Mouse (Mus musculus): ENCODE results near the gene Jam3. TPM values are rescaled to one million over a fixed set of nuclear protein-coding genes. Genes with fewer than 3 reads are reported as not detected.

Jam3 gene
- polyA plus RNA-seq, 1 experiment, result 59.0 TPM

DNA sequence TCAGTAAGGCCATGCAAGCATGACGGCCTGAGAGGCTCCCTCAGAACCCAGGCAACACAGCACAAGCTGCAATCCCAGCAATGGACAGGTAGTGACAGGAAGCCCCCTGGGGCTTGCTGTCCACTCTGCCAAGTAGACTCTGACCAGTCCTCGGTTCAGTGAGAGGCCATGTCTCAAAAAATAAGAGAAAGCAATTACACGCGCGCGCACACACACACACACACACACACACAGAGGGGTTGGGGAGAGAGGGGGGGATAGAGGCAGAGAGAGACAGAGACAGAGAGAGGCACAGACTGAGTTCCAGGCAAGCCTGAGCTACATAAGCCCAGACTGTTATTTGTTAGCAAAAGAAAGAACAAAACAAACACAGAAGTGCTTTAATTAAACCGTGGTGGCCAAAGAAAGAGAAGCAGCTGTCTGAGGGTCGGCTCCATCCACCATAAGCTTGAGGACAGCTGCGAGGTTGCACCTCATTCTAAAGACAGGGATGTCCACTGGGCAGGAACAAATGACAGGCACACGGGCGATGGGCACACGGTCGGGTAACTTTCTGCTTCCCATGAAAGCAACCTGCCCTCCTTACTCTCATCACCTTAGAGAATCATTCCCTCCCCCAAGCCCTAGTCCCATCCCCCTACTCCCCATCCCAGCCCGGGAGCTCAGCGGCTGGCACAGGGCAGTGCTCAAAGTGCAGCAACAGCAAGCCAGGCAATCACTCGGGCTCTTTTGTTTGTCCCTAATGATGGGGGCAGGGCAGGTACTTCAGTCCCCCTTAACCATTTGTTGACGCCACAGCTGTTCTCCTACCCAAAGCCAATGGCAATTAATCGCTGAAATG, 6.4 kb downstream of the Jam3 start:
- peak overlapping the region; percentile 66 for H3K27ac ChIP-seq (ENCODE audit: insufficient read depth, low read length)

DNA sequence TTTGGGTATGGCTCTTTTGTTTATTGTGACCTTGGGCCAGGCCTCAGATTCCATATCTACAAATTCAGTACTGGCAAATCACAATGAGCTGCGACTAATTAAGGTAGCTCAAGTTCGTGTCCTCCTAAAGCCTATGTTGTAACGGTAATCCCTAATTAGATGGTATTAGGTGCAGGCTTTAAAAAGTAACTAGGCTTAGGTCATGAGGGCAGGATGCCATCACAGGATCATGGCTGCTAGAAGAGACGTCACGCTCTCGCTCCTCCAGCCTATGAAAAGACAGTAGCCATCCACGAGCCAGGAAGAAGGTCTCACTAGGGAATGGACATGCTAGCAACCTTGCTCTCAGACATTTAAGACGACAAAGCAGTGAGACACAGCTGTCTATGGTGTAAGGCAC, 7.3 kb downstream of the Jam3 start:
- H3K27ac ChIP-seq (ENCODE audit: insufficient read depth, low read length), result 0 out of 2 replicates have a peak overlapping the region, but pooled peaks have one; percentile 66
- peaks cover 19% of the 10 kb centered on the region for H3K4me1 ChIP-seq (ENCODE audit: control insufficient read depth, insufficient read depth, low read length)
- H3K4me3 ChIP-seq (ENCODE audit: insufficient read depth, low read length), result no peak overlapping the region
- TF ChIP-seq POLR2A (IDR thresholded peaks at IDR 0.05; ENCODE audit: extremely low read depth, insufficient read depth, low read length) (no peak), CTCF (IDR thresholded peaks at IDR 0.05; ENCODE audit: extremely low read depth, insufficient read depth, low read length) (no peak)

More for the DNA sequence above, 6.4 kb downstream of the Jam3 start:
- peaks cover 19% of the 10 kb centered on the region for H3K4me1 ChIP-seq (ENCODE audit: control insufficient read depth, insufficient read depth, low read length)
- TF ChIP-seq CTCF (IDR thresholded peaks at IDR 0.05; ENCODE audit: extremely low read depth, insufficient read depth, low read length) (no peak), POLR2A (IDR thresholded peaks at IDR 0.05; ENCODE audit: extremely low read depth, insufficient read depth, low read length) (no peak)
- no peak overlapping the region for H3K4me3 ChIP-seq (ENCODE audit: insufficient read depth, low read length)

DNA sequence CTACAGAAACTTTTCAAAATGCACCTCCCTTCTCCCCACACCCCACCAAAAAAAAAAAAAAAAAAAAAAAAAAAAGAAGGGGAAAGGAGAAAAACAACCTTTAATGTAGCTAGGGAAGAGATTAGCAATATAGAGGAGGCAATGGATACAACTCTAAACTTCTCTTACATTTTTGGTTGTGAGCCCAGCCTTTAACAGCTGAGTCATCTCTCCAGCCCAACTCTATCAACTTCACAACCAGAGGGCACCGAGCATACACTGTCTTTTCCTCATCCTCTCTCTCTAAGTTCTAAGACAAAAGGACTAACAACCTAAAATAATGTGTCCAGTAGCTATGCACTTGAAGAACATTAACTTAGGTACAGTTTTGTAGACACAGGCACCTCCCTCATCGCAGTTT, 8.4 kb downstream of the Jam3 start:
- Histone ChIP-seq H3K4me1 (ENCODE audit: control insufficient read depth, insufficient read depth, low read length) (peaks cover 20% of the 10 kb centered on the region), H3K4me3 (ENCODE audit: insufficient read depth, low read length) (no peak overlapping the region), H3K27ac (ENCODE audit: insufficient read depth, low read length) (no peak overlapping the region)
- TF ChIP-seq POLR2A (IDR thresholded peaks at IDR 0.05; ENCODE audit: extremely low read depth, insufficient read depth, low read length), result no peak
- TF ChIP-seq CTCF (IDR thresholded peaks at IDR 0.05; ENCODE audit: extremely low read depth, insufficient read depth, low read length), result no peak

DNA sequence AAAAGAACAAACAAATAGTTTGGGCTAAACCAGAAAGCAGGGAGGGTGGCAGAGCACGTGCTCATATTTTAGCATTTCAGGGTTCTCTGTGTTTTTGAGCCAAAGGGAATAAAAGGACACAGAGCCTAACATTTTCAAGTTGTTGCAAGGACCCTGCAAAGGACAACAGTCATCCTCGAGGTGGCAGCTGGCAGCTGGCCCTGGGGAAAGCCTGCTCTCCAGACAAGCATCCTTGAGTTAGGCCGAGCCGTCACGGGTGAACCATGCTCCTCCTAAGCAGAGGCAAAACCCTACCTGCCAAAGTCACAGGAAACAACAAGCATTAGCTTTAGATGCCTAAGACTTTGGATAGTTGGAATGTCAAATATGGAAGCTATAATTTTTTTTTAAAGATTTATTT, 10.2 kb downstream of the Jam3 start:
- H3K4me3 ChIP-seq (ENCODE audit: insufficient read depth, low read length), result no peak overlapping the region
- H3K4me1 ChIP-seq (ENCODE audit: control insufficient read depth, insufficient read depth, low read length), result peaks cover 15% of the 10 kb centered on the region
- no peak overlapping the region for H3K27ac ChIP-seq (ENCODE audit: insufficient read depth, low read length)
- no peak for TF ChIP-seq POLR2A (IDR thresholded peaks at IDR 0.05; ENCODE audit: extremely low read depth, insufficient read depth, low read length)
- TF ChIP-seq CTCF (IDR thresholded peaks at IDR 0.05; ENCODE audit: extremely low read depth, insufficient read depth, low read length), result no peak

DNA sequence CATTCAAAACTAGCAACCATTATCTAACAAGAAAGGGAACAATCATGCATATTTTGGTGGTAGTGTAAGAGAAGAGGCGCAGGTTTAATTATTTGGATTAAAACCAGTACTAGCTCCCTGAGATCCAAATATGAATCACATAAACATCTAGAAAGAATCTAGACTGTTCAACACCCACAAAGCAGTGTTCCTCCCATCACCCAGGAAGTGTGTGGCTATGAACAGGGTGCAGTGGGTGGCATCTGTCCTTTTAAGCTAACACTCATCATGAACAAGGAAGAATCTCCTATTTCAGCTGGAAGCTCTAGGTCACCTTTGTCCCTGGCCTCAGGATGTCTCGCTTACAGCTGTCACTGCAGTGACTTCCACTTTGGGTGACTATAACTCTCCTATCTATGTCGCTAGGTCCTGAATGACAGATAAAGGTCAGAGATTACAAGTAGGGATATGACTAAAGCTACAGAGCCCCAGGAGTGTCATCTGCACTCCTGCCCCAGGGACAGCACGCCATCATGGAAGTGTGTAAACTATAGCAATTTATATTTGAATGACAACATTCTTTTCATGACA, 10.9 kb downstream of the Jam3 start:
- peaks cover 12% of the 10 kb centered on the region for H3K4me1 ChIP-seq (ENCODE audit: control insufficient read depth, insufficient read depth, low read length)
- H3K4me3 ChIP-seq (ENCODE audit: insufficient read depth, low read length), result no peak overlapping the region
- TF ChIP-seq CTCF (IDR thresholded peaks at IDR 0.05; ENCODE audit: extremely low read depth, insufficient read depth, low read length) (no peak), POLR2A (IDR thresholded peaks at IDR 0.05; ENCODE audit: extremely low read depth, insufficient read depth, low read length) (no peak)
- H3K27ac ChIP-seq (ENCODE audit: insufficient read depth, low read length), result no peak overlapping the region

DNA sequence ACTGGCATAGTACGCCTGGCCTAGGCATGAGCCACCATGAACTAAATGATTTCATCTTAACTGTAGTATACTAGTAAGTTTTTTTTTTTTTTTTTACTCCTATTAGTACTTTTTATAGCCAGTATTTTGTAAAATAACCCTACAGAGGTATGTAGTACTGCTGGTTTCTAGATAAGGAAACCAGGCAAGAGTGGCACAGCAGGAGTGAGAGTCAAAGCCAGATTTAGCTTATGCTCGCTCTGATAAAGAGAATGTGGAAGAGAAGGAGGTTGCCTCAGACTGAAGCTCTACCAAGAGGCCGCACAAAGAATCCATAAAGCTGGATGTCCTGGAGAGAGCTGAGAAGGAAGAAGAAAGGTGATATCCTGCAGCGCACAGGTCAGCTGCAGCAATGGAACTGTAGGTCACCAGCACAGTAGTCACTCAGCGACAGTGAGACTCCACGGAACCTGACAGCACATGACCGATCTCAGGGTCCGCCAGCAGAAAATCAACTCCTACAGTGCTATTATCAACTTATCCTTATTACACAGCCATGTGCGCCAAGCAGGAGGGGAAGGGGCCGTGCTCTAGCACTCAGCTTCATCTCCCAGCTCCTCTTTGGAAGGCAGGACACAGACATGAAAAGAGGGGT, 14.7 kb downstream of the Jam3 start:
- TF ChIP-seq CTCF (IDR thresholded peaks at IDR 0.05; ENCODE audit: extremely low read depth, insufficient read depth, low read length), result no peak
- TF ChIP-seq POLR2A (IDR thresholded peaks at IDR 0.05; ENCODE audit: extremely low read depth, insufficient read depth, low read length), result no peak
- H3K4me3 ChIP-seq (ENCODE audit: insufficient read depth, low read length), result no peak overlapping the region
- peaks cover 7% of the 10 kb centered on the region; the same call in 1 of the 2 replicates for H3K4me1 ChIP-seq (ENCODE audit: control insufficient read depth, insufficient read depth, low read length)
- no peak overlapping the region for H3K27ac ChIP-seq (ENCODE audit: insufficient read depth, low read length)

DNA sequence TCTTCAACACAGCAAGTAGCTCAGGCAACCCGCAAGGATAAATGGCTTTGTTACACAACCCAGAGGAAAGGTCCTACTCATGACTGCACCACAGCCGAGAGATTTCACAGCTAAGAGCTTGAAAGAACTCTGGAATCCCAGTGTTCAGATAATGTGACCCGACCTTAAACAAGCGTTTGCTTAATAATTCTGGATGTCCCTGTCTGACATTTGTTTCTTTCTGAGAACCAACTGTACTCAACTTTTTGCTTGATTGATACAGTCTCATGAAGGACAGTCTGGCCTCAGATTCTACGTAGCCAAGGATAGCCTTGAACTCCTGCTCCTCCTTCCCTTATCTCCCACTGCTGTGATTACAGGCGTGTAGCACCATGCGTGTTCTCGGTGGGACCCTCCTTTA, 18.6 kb downstream of the Jam3 start:
- peaks cover 3% of the 10 kb centered on the region; the same call in 1 of the 2 replicates for H3K4me1 ChIP-seq (ENCODE audit: control insufficient read depth, insufficient read depth, low read length)
- TF ChIP-seq POLR2A (IDR thresholded peaks at IDR 0.05; ENCODE audit: extremely low read depth, insufficient read depth, low read length) (no peak), CTCF (IDR thresholded peaks at IDR 0.05; ENCODE audit: extremely low read depth, insufficient read depth, low read length) (no peak)
- no peak overlapping the region for H3K27ac ChIP-seq (ENCODE audit: insufficient read depth, low read length)
- H3K4me3 ChIP-seq (ENCODE audit: insufficient read depth, low read length), result no peak overlapping the region

DNA sequence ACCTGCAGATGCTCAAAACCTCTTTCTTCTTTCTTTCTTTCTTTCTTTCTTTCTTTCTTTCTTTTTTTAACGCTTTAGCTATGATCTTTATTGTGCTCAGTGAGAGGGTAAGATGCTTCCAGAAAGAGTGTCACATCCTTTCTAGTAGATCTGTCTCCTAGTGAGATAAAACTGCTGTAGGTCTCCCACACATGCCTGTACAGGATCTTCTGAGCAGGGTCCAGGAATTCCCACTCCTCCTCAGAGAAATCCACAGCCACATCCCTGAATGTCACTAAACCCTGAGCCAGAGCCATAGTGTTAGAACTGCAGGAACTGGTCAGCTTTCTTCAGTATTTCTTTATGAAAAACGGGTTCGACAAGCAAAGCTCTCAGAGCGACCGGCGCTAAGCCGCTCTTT, 19.8 kb downstream of the Jam3 start:
- Histone ChIP-seq H3K4me1 (ENCODE audit: control insufficient read depth, insufficient read depth, low read length) (peaks cover 3% of the 10 kb centered on the region; the same call in 1 of the 2 replicates), H3K27ac (ENCODE audit: insufficient read depth, low read length) (no peak overlapping the region), H3K4me3 (ENCODE audit: insufficient read depth, low read length) (no peak overlapping the region)
- no peak for TF ChIP-seq CTCF (IDR thresholded peaks at IDR 0.05; ENCODE audit: extremely low read depth, insufficient read depth, low read length)
- no peak for TF ChIP-seq POLR2A (IDR thresholded peaks at IDR 0.05; ENCODE audit: extremely low read depth, insufficient read depth, low read length)

DNA sequence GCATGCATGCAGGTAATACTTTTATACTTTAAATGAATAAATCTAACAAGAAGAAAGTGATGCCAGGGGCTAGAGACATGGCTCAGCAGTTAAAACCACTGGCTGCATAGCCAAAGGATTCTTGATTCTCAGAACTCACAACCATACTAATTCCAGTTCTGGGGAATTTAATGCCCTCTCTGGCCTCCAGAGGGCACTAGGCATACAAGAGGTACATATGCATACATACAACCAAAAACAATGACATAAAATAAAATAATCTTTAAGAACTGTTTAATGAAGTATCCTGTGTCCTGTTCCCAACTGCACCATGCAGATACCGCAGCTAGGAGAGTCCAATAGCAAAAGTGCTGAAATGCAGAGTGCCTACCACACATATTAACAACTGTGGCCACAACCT, 20.8 kb downstream of the Jam3 start:
- TF ChIP-seq CTCF (IDR thresholded peaks at IDR 0.05; ENCODE audit: extremely low read depth, insufficient read depth, low read length) (peak; percentile 49; the same call in 1 of the 2 replicates), POLR2A (IDR thresholded peaks at IDR 0.05; ENCODE audit: extremely low read depth, insufficient read depth, low read length) (no peak)
- no peak overlapping the region for H3K4me3 ChIP-seq (ENCODE audit: insufficient read depth, low read length)

More for the DNA sequence above, 20.8 kb downstream of the Jam3 start:
- Histone ChIP-seq H3K4me1 (ENCODE audit: control insufficient read depth, insufficient read depth, low read length) (peaks cover 3% of the 10 kb centered on the region; the same call in 1 of the 2 replicates), H3K27ac (ENCODE audit: insufficient read depth, low read length) (no peak overlapping the region)

All from cortical plate, adult 2 months (tissue).